Mouse (Mus musculus): ENCODE data around the gene Cdpf1. TPM values are rescaled to one million over a fixed set of nuclear protein-coding genes. Genes with fewer than 3 reads are reported as not detected.

The Cdpf1 gene
- polyA plus RNA-seq, 1 experiment from 2014 or later: 26.3 TPM

DNA sequence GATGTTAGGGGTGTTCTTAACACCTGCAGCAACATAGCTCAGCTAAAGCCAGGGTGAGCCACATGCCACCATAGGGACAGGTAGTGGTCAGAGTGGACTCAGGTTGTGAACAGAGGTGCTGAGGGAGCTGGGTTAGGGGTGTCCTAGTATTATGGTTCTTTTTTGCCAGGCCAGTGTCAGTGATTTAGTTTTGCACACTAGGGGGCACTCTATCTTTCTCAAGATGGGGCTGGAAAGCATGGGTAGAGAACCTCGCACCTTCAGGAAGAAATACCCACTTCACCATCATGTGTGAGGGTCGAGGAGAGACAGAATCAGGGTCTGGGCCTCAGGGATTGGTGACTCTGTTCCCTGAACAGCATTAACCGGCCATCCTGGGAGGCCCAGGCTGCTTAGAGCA is 23.8 kb upstream of the Cdpf1 start:
- no peak for ATAC-seq
- Histone ChIP-seq H3K9me3 (replicated peaks; ENCODE audit: control insufficient read depth, low read length, poor library complexity, severe bottlenecking) (no peaks in the 10 kb centered on the region), H3K4me1 (ENCODE audit: control insufficient read depth, insufficient read depth, low read length) (peaks cover 6% of the 10 kb centered on the region; the same call in 1 of the 2 replicates), H3K4me2 (ENCODE audit: low read length) (no peak overlapping the region), H3K9ac (ENCODE audit: low read depth, low read length) (no peak overlapping the region), H3K4me3 (ENCODE audit: low read depth, low read length) (no peak overlapping the region), H3K27ac (ENCODE audit: low read length) (no peak overlapping the region), H3K36me3 (ENCODE audit: control insufficient read depth, insufficient read depth, low read length) (peaks cover 2% of the 10 kb centered on the region; the same call in 1 of the 2 replicates), H3K27me3 (ENCODE audit: control insufficient read depth, insufficient read depth, low read depth, low read length) (no peaks in the 10 kb centered on the region)
- 58% methylated on average over 3 of the region's 3 CpGs for WGBS

DNA sequence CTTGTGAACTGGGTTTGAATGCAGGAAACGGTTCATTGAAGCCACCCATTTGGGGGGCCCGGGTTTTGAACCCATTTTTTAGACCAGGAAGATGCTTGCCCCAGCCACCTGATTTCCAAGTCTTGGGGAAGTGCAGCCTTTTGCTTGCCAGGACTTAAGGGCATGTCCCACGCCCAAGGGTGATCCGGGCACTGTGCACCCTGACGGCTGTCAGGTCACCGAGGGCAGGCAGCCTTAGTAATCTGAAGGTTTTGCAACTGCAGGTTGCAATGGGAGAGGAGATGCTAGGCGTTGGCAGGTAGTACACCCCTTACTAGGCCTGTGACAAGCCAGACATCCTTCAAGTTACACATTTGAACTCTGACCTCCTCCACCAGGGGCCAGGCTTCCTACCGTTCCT is 21.1 kb upstream of the Cdpf1 start:
- 0 out of 2 replicates have a peak, but pooled peaks have one; percentile 22 for ATAC-seq
- H3K36me3 ChIP-seq (ENCODE audit: control insufficient read depth, insufficient read depth, low read length): peaks cover 2% of the 10 kb centered on the region; the same call in 1 of the 2 replicates
- 58% methylated on average over 8 of the region's 8 CpGs for WGBS
- H3K9me3 ChIP-seq (replicated peaks; ENCODE audit: control insufficient read depth, low read length, poor library complexity, severe bottlenecking): no peaks in the 10 kb centered on the region
- H3K9ac ChIP-seq (ENCODE audit: low read depth, low read length): peak overlapping the region; percentile 58
- H3K4me3 ChIP-seq (ENCODE audit: low read depth, low read length): peak overlapping the region; percentile 53
- H3K4me2 ChIP-seq (ENCODE audit: low read length): peak overlapping the region; percentile 63
- H3K4me1 ChIP-seq (ENCODE audit: control insufficient read depth, insufficient read depth, low read length): peaks cover 6% of the 10 kb centered on the region; the same call in 1 of the 2 replicates
- no peak overlapping the region for H3K27ac ChIP-seq (ENCODE audit: low read length)
- no peaks in the 10 kb centered on the region for H3K27me3 ChIP-seq (ENCODE audit: control insufficient read depth, insufficient read depth, low read depth, low read length)

DNA sequence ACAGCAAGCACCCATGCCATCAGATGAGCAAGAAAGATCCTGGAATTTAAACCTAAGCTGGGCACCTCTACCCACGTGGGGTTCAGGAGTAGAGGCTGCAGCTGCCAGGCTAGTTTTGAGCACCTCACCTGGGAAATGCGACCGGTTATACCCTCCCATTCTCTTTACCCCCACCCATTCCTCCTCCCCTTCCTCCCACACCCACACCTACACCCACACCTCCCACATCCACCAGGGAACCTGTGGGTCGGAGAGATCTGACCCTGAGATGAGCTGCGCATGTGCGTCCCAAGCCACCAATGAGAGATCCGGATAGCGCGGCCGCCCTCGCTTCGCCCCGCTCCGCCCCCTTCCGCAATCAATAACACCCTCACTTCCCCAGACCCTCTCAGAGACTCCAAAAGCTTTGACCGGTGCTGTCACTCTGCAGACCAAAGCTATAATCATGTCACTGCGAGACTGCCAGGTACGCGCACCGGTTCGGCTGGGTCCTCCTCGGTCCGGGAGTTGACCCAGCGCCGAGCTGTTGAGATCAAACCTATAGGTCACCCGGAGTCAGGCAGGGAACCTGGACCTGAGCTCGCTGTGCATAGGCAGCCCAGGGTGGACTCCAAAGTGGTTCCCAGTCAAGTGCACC is 20.6 kb upstream of the Cdpf1 start, which contains the start of gene Ttc38:
TSS of gene Ttc38 (plus strand) at position 353 of the 637 bp plus-strand sequence.
- Histone ChIP-seq H3K9me3 (replicated peaks; ENCODE audit: control insufficient read depth, low read length, poor library complexity, severe bottlenecking) (no peaks in the 10 kb centered on the region), H3K4me3 (ENCODE audit: low read depth, low read length) (peak within 1 kb of the TSS; percentile 53), H3K4me2 (ENCODE audit: low read length) (peak within 1 kb of the TSS; percentile 63), H3K36me3 (ENCODE audit: control insufficient read depth, insufficient read depth, low read length) (peaks cover 2% of the 10 kb centered on the region; the same call in 1 of the 2 replicates), H3K27me3 (ENCODE audit: control insufficient read depth, insufficient read depth, low read depth, low read length) (no peaks in the 10 kb centered on the region), H3K4me1 (ENCODE audit: control insufficient read depth, insufficient read depth, low read length) (peaks cover 6% of the 10 kb centered on the region; the same call in 1 of the 2 replicates), H3K27ac (ENCODE audit: low read length) (no peak within 1 kb of the TSS), H3K9ac (ENCODE audit: low read depth, low read length) (peak within 1 kb of the TSS; percentile 58)
- WGBS: under 1% methylated on average over 27 of the region's 27 CpGs
- peak; percentile 94 for ATAC-seq

DNA sequence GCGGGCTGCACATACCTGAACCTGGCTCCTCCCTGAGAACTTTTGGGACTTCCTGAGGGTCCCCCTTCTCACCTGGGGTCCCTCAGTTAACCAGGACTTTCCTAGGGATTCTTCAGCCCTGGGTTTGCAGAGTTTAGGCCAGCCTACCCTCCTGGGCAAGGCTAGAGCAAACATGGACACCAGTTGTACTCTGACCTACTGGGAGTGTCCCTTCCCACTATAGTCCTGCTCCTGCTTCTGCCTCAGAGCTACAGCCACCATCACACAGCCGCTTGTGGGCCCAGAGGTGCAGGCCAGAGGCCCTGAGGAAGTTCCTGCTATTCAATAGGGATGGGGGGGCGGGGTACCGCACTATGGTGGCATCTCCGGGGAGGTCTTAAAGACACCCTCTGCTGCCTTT is 18.0 kb upstream of the Cdpf1 start:
- no peaks in the 10 kb centered on the region for H3K27me3 ChIP-seq (ENCODE audit: control insufficient read depth, insufficient read depth, low read depth, low read length)
- no peak overlapping the region for H3K4me2 ChIP-seq (ENCODE audit: low read length)
- H3K4me3 ChIP-seq (ENCODE audit: low read depth, low read length): no peak overlapping the region
- no peaks in the 10 kb centered on the region for H3K36me3 ChIP-seq (ENCODE audit: control insufficient read depth, insufficient read depth, low read length)
- peaks cover 6% of the 10 kb centered on the region; the same call in 1 of the 2 replicates for H3K4me1 ChIP-seq (ENCODE audit: control insufficient read depth, insufficient read depth, low read length)
- no peak for ATAC-seq
- 71% methylated on average over 5 of the region's 5 CpGs for WGBS
- no peak overlapping the region for H3K9ac ChIP-seq (ENCODE audit: low read depth, low read length)
- no peak overlapping the region for H3K27ac ChIP-seq (ENCODE audit: low read length)
- no peaks in the 10 kb centered on the region for H3K9me3 ChIP-seq (replicated peaks; ENCODE audit: control insufficient read depth, low read length, poor library complexity, severe bottlenecking)

DNA sequence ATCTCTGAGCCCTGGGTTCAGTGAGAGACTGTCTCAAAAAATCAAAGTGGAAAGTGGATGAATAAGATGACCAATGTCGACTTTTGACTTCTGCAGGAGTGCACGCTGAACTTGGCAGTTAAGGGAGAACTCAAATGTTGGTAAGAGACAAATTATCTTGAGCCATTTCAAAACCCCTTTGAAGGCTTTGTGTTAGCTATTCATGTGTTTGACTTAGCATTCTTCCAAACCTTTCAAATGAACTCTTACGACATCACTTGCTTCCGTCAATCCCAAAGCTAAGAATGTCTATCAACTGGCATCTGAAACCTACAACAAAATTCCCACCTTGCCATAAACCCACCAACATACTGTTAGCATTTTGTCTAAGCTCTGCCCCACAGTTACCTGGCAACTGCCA is 16.6 kb upstream of the Cdpf1 start:
- H3K9me3 ChIP-seq (replicated peaks; ENCODE audit: control insufficient read depth, low read length, poor library complexity, severe bottlenecking): no peaks in the 10 kb centered on the region
- WGBS: 92% methylated on average over 4 of the region's 4 CpGs
- no peak overlapping the region for H3K27ac ChIP-seq (ENCODE audit: low read length)
- no peak overlapping the region for H3K9ac ChIP-seq (ENCODE audit: low read depth, low read length)
- H3K4me3 ChIP-seq (ENCODE audit: low read depth, low read length): no peak overlapping the region
- H3K27me3 ChIP-seq (ENCODE audit: control insufficient read depth, insufficient read depth, low read depth, low read length): no peaks in the 10 kb centered on the region
- peaks cover 6% of the 10 kb centered on the region; the same call in 1 of the 2 replicates for H3K4me1 ChIP-seq (ENCODE audit: control insufficient read depth, insufficient read depth, low read length)
- no peak overlapping the region for H3K4me2 ChIP-seq (ENCODE audit: low read length)
- no peak for ATAC-seq
- no peaks in the 10 kb centered on the region for H3K36me3 ChIP-seq (ENCODE audit: control insufficient read depth, insufficient read depth, low read length)

DNA sequence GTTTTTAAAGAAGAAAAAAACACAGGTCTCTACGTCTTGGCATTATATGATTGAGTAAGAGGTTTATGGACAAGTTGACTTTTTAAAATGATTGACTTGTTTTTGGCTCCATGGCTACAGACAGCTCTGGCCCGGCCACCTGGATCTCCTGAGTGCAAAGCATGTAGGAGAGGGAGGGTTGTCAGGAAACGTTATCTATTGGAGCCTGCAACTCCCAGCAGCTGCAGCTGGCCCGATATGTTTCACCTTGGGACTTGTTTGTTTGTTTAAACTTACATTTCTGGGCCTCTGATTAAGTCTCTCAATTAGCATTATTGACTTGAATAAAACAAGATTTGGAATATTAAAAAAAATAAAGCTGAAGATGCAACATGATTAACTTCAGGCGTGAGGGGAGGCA is 15.2 kb upstream of the Cdpf1 start:
- Histone ChIP-seq H3K9me3 (replicated peaks; ENCODE audit: control insufficient read depth, low read length, poor library complexity, severe bottlenecking) (no peaks in the 10 kb centered on the region), H3K27ac (ENCODE audit: low read length) (no peak overlapping the region)

DNA sequence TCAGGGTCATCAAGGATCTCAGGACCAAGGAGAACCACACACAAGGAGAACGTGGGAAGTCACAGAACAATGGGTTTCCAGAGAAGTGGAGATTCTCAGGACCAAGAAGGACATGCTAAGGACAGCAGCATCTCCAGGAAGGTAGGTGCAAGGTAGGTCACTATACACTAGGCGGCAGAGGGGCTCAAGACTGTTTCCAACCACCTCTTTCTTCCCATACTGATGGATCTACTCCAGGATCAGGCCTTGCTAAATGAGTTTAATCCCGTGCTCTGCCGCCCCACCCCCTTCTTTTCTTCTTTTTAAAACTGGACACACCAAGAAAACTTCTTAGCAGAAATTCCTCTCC is 10.5 kb upstream of the Cdpf1 start:
- Histone ChIP-seq H3K4me3 (ENCODE audit: low read depth, low read length) (peak overlapping the region; percentile 42), H3K27me3 (ENCODE audit: control insufficient read depth, insufficient read depth, low read depth, low read length) (no peaks in the 10 kb centered on the region; the same call in none of the 2 replicates), H3K9ac (ENCODE audit: low read depth, low read length) (peak overlapping the region; percentile 57; the same call in 1 of the 2 replicates), H3K4me2 (ENCODE audit: low read length) (peak overlapping the region; percentile 71), H3K36me3 (ENCODE audit: control insufficient read depth, insufficient read depth, low read length) (no peaks in the 10 kb centered on the region), H3K4me1 (ENCODE audit: control insufficient read depth, insufficient read depth, low read length) (peaks cover 3% of the 10 kb centered on the region; the same call in 1 of the 2 replicates), H3K27ac (ENCODE audit: low read length) (no peak overlapping the region), H3K9me3 (replicated peaks; ENCODE audit: control insufficient read depth, low read length, poor library complexity, severe bottlenecking) (no peaks in the 10 kb centered on the region)
- 0 out of 2 replicates have a peak, but pooled peaks have one; percentile 48 for ATAC-seq
- WGBS: 9% methylated on average over 4 of the region's 4 CpGs

More for the DNA sequence above, 15.2 kb upstream of the Cdpf1 start:
- H3K4me3 ChIP-seq (ENCODE audit: low read depth, low read length): no peak overlapping the region
- no peaks in the 10 kb centered on the region for H3K36me3 ChIP-seq (ENCODE audit: control insufficient read depth, insufficient read depth, low read length)
- H3K9ac ChIP-seq (ENCODE audit: low read depth, low read length): no peak overlapping the region
- no peak for ATAC-seq
- WGBS: 78% methylated on average over 5 of the region's 5 CpGs
- H3K27me3 ChIP-seq (ENCODE audit: control insufficient read depth, insufficient read depth, low read depth, low read length): no peaks in the 10 kb centered on the region
- peaks cover 3% of the 10 kb centered on the region; the same call in 1 of the 2 replicates for H3K4me1 ChIP-seq (ENCODE audit: control insufficient read depth, insufficient read depth, low read length)
- no peak overlapping the region for H3K4me2 ChIP-seq (ENCODE audit: low read length)

DNA sequence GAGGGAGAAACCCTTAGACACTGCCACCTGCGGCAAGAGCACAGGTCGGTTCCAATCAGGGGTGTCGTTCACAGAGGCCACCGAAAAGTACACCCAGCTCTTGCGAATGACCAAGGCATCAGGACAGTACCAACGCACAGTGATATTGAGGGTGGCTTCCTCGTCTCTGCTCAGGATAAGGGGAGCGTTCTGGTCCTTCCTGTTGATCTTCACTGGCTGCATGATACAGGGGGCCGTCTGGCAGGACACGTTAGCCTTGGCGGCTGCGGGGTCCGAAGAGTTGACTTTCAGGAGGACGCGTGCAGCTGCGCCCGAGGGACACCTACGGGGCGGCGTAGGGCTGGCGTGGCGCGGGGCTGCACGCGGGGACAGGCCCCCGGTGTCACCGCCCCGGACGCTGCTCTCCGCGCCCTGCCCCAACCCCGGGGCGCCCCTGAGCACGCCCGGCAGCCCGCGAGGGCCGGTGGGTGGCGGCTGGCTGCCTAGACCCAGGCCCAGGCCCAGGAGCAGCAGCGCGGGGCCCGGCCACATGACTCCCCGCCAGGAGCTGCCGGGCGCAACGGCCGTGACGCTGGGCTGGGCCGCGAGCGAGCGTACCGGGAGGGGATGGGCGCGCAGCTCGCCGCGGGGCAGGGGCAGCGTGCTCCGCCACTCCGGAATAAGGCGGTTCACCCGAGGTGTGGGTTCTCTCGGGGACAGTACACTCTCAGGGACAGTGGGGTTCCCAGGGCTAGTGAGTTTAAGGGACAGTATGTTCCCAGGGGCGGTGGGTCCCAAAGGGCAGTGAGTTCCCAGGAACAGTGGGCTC is 9.9 kb upstream of the Cdpf1 start, which contains the start of gene Pkdrej:
TSS of gene Pkdrej (minus strand) at position 532 of the 808 bp plus-strand sequence.
- ATAC-seq: peak; percentile 42; the same call in 1 of the 2 replicates
- Histone ChIP-seq H3K4me2 (ENCODE audit: low read length) (peak within 1 kb of the TSS; percentile 71), H3K27ac (ENCODE audit: low read length) (no peak within 1 kb of the TSS), H3K4me3 (ENCODE audit: low read depth, low read length) (peak within 1 kb of the TSS; percentile 42), H3K9ac (ENCODE audit: low read depth, low read length) (peak within 1 kb of the TSS; percentile 57), H3K9me3 (replicated peaks; ENCODE audit: control insufficient read depth, low read length, poor library complexity, severe bottlenecking) (no peaks in the 10 kb centered on the region), H3K36me3 (ENCODE audit: control insufficient read depth, insufficient read depth, low read length) (no peaks in the 10 kb centered on the region), H3K4me1 (ENCODE audit: control insufficient read depth, insufficient read depth, low read length) (peaks cover 3% of the 10 kb centered on the region; the same call in 1 of the 2 replicates), H3K27me3 (ENCODE audit: control insufficient read depth, insufficient read depth, low read depth, low read length) (no peaks in the 10 kb centered on the region; the same call in none of the 2 replicates)
- WGBS: 2% methylated on average over 58 of the region's 65 CpGs

All from midbrain, embryonic 16.5 days (tissue).